Mouse (Mus musculus): ENCODE data around the gene Wee1.

Gene Wee1

GRCm38 (mm10) chr7:110121516-110122288 lies at the start of gene Wee1:
Gene Wee1, plus strand, starts transcription at chr7:110122046.
- peak; percentile 100 for DNase-seq (ENCODE audit: extremely low read depth, insufficient read length, low spot score)

DNA sequence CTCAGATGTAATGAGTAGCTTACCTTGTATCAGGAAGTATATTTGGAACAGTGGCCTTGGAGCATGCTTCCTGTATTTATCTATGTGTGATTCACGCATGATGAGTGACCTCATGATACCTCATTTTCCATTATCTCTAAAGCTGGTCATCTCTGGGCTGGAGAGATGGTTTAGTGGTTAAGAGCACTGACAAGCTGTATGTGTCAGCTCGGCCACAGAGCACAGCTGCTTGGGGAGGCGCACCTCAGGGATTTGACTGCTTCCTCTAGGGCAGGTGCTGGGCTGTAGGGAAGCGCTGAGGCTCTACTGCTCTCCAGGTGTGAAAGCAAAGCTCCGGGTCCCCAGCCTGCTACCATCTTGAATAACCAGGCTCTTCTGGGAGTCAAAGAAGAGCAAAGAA lies 43.7 kb upstream of the Wee1 start:
- DNase-seq (ENCODE audit: extremely low read depth, insufficient read length, low spot score), result no peak

DNA sequence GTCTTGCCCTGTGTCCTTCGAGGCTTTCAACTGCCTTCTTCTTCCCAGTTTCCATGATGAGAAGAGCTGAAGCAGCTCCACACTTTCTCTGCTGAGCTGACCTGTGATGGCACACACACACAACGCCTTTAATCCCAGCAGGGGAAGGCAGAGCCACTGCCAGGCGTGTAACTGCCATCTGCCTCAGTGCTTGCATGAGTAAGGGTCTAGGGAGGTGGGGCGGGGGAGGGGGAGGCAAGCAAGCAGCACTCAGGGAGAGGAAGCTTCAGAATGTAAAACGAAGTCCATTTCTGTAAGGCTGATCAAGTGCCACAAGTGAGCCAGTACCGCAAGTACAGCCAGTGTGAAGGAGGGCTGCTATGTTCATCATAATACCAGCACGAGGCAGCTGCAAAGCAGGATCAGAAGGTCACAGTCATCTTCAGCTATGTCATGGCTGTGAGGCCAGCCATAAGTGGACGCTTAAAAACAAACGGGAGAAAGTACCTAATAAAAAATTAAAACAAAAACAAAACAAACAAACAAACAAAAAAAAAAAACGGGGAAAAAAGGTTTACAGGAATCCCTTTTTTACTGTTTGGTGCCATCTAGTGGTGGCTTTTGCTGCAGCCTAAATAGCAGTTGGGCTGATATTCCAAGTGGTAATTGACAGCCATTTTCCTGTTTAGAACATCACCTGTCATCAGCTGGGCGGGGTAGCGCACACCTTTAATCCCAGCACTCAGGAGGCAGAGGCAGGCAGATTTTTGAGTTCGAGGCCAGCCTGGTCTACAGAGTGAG lies 38.3 kb upstream of the Wee1 start:
- DNase-seq (ENCODE audit: extremely low read depth, insufficient read length, low spot score), result no peak

- DNase-seq (ENCODE audit: extremely low read depth, insufficient read length, low spot score), result no peak
Measured at GRCm38 (mm10) chr7:110085217-110085616, 36.6 kb upstream of the Wee1 start.

DNA sequence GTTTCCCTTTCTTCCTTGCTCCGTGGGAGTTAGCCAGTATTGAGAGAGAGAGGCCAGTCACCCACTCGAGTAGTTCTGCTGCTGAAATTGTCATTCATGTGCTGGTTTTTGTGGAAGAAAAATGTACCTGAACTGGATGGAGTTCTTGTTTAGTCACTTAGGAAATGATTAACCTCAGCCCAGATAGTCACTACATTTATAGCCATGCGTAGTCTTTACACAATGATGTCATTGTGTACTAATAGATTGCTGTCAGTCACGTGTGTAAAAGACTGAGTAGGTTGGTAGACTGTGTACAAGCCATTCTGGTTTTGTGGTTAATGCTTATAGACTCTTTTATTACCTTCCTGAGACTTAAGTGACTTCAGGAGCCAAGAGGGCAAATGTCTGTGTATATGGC lies 33.9 kb upstream of the Wee1 start:
- DNase-seq (ENCODE audit: extremely low read depth, insufficient read length, low spot score), result no peak

DNA sequence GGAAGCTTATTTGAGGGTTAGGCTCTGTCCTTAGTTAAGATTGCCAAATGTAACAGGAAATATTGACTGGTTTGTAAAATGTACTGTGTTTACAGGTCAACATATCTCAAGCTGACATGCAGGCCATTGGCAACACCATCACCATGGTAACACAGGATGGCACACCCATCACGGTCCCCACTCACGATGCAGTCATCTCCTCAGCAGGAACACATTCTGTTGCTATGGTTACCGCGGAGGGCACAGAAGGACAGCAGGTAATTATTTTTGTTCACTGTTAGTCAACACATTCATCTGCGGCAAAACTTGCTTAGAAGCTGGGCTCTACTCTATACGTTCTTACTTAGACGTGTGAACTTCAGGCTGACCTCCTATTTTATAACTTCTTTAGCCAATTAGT lies 30.2 kb upstream of the Wee1 start:
- no peak for DNase-seq (ENCODE audit: extremely low read depth, insufficient read length, low spot score)

GRCm38 (mm10) chr7:110096332-110096731 lies 25.5 kb upstream of the Wee1 start:
- DNase-seq (ENCODE audit: extremely low read depth, insufficient read length, low spot score), result no peak

DNA sequence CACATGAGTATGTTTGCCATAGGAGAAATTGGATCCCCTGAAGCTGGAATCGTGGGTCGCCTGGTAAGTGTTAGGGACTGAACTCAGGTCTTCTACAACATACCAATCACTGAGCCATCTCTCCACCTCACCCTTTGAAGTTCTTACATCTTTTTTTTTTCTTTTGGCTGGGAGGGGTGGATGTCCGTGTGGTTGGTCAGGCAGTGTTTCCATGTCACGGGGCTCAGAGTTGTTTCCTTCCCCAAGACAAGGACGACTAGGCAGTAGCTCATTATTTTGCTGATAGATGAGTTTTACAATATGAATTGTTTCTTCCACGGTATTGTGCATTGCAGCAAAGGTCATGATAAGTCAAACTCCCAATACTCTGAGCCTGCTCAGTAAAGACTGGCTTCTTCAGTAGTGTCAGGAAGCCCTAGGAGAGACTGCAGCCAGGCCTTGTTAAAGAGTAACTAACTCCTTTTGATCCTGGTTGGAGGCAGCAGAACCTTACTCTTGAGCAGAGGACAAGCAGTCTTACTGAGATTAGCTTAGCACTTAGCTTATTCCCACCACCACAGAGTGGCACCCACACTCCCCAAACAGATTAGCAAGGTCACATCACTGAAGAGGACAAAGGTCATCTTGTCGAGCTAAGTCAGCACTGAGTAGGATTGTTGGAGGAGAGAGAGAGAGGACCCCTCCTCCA lies 24.6 kb upstream of the Wee1 start:
- DNase-seq (ENCODE audit: extremely low read depth, insufficient read length, low spot score), result no peak

- DNase-seq (ENCODE audit: extremely low read depth, insufficient read length, low spot score), result no peak
Measured at GRCm38 (mm10) chr7:110100854-110101253, 21.0 kb upstream of the Wee1 start.

DNA sequence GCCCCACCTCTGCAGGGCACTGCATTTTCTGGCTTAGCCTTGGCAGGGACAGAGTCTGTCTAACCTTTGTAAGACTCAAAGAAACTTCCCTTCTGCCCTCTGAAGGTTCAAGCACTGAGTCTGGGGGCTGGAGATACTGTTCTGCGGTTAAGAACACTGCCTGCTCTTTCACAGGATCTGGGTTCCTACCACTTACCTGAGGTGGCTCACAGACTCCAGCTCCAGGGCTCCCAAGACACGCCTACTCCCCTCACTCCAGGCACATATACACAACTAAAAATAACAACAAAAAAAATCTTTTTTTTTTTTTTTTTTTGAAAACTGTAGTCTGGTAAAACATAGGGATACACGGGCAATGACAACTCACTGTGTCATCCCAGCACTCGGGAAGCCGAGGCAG lies 20.6 kb upstream of the Wee1 start:
- no peak for DNase-seq (ENCODE audit: extremely low read depth, insufficient read length, low spot score)

DNA sequence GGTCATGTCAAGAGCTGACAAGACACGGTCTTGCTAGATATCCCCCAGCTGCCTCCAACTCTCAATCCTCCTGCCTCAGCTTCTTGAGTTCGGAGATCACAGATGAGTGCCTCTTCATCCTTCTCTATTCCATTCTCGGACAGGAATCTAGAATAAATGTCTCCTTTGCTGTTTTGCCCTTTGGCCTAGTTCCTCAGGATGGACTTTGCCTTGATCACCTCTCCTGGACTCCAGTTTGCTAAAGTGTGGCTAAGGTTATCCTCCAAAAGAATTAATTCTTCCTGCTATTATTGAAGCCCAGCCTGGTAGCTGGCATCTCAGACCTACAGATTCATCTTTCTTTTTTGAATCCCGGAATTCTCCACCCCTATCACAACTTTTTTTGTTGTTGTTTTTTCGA lies 16.8 kb upstream of the Wee1 start:
- no peak for DNase-seq (ENCODE audit: extremely low read depth, insufficient read length, low spot score)

- DNase-seq (ENCODE audit: extremely low read depth, insufficient read length, low spot score), result no peak
Measured at GRCm38 (mm10) chr7:110106633-110107032, 15.2 kb upstream of the Wee1 start.

DNA sequence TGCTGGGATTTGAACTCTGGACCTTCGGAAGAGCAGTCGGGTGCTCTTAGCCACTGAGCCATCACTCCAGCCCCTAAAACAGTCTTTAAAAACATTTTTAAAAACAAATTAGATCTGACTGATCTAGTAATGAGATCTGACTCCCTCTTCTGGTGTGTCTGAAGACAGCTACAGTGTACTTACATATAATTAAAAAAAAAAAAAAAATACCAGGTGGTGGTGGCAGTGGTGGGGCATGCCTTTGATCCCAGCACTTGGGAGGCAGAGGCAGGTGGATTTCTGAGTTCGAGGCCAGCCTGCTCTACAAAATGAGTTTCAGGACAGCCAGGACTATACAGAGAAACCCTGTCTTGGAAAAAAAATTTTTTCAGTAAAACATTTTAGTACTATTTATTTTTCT lies 13.3 kb upstream of the Wee1 start:
- peak; percentile 42 for DNase-seq (ENCODE audit: extremely low read depth, insufficient read length, low spot score)

DNA sequence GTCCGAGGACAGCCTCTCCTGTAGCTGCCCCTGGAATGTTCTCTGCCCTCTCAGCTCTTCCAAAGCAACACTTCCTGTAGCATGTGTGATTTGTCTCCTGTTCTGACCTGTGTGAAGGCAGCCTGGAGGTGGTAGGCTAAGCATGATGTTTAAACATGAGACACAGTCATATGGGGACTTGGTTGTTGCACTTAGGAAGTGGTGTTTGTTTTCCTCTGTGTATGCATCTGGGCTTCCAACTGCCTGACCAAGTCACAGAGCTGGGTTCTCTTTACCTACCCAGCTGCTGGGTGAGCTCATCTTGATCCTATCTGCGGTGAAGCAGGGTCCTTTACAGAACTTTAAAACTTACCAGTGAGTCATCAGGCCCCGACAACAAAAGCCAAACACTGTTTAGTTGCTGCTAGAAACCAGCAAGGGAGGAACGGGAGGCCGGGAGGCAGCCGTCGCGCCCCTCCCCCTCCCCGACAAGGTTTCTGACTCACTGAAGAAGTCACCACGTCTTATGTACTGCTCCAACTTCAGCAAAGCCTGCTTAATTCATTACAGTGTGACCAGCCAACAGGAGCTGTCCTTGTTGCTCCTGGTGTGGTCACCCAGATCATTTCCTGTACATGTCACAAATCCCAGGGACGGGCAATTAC lies 12.8 kb upstream of the Wee1 start:
- peak; percentile 98 for DNase-seq (ENCODE audit: extremely low read depth, insufficient read length, low spot score)

DNA sequence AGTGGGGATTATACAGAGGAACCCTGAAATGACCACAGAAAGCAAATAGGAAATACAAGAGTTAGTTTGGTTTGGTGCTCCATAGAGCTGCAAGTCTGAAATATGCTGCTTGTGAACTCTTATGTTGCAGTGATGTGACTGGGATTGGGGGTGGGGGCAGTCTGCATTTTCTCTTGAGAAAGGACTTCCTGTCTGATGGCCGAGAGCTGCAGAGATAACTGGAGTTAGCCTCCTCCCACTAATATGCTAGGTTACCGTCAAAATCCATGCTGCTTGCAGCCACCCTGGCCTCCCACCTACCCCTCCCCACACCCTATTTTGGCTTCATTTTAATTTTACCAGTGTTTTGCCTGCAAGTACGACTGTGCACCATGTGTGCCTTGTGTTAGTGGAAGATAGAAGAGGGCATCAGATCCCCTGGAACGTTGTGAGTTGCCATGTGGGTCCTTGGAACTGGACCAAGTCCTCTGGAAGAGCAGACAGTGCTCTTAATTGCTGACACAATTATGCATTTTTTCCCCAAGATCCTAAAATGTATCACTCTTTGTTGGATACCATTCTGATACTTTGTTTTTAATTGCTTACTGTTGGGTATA lies 11.7 kb upstream of the Wee1 start:
- no peak for DNase-seq (ENCODE audit: extremely low read depth, insufficient read length, low spot score)

DNA sequence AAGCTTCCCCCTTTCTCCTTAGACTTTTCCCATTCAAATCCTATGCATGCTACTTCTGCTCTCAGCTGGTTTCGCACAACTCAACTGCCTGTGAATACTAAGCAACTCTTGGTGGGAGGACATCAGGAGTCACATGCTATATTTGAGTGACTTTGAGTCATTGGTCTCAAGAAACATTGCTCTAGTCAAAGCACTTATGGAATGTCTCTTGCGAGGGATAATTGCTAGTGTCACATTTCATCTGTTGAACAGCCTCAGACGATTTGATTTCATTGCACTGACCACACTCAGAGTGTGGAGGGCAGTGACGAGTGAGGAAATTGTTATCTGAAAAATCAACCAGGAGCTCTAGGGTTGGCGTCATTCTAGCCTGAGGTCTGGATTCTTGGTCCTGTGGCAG lies 7.1 kb upstream of the Wee1 start:
- peak; percentile 50 for DNase-seq (ENCODE audit: extremely low read depth, insufficient read length, low spot score)

DNA sequence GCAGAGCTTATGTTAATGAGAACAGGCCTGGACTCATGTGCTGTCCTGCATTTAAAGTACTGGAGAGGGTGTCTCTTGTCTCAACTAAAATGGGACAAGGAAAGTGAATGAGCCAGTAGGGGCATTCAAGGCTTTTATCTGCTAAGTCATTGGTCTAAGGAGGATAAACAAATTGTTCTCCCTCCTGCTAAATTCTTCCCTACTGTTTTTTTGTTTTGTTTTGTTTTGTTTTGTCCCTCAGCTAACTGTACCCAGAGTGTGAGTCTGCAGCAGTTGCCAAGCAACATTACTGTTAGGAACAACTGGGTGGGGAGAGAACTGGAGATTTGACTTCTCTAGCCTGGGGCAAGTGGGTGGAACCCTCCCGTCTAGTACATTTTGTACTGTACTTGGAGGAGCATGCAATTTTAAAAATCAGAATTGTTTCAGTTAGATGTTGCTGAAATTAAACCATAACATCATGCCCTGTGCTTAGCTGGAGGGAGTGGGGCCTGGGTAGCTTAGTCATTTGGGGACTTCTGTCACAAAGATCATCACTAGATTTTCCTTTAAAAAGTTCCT lies 5.0 kb upstream of the Wee1 start:
- DNase-seq (ENCODE audit: extremely low read depth, insufficient read length, low spot score), result no peak

GRCm38 (mm10) chr7:110118448-110118847 lies 3.4 kb upstream of the Wee1 start:
- no peak for DNase-seq (ENCODE audit: extremely low read depth, insufficient read length, low spot score)

DNA sequence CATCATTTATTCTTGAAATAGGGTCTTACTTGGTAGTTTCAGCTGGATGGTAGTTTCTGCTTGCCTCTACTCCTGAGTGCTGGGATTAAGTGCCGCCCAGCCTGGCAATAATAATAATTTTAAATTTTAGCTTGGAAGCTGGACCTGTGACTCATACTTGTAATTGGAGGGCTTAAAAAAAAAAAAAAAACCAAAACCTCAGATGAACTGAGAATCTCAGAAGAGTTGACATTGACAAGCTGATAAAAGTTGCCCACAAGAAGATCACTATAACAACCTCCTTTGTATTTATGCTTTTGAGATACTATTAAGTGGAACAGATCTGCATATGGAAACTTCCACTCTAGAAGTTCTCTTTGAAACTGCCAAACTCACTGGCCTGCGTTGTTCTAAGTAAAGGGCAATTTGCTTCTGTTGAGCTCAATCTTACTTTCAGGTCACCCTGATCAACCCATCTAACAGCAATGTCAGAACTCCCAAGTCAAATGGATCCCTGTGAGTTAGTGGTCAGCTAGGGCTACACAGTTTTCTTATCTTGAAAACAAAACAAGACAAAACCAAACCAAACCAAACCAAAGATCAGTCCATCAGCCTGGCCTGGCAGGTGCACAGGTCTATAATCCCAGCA lies 1.6 kb upstream of the Wee1 start:
- DNase-seq (ENCODE audit: extremely low read depth, insufficient read length, low spot score), result no peak

DNA sequence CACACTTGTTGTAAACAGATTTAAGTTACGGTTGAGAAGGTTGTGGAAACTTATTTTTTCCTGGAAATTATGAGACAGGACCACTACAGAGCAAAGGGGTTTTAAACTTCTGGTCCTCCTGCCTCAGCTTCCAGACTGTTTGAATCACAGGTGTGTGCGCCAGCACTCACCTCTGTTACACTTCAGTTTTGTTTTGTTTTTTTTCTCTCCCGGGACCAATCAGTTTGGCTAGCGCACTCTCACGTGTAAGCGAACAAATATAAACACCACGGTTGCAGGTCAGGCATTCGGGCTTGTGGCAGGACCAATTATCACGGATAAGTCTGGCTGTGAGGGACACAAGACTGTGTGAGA lies 707 bp upstream of the Wee1 start:
- no peak for DNase-seq (ENCODE audit: extremely low read depth, insufficient read length, low spot score)
